Mouse (Mus musculus) right cerebral cortex, postnatal 14 days (tissue): Measurements from ENCODE around the gene Exo5.

Experiments
- DNase-seq: peaks from one replicate; pipeline ENCODE4 v3.0.0; 2022

Exo5 gene

DNA sequence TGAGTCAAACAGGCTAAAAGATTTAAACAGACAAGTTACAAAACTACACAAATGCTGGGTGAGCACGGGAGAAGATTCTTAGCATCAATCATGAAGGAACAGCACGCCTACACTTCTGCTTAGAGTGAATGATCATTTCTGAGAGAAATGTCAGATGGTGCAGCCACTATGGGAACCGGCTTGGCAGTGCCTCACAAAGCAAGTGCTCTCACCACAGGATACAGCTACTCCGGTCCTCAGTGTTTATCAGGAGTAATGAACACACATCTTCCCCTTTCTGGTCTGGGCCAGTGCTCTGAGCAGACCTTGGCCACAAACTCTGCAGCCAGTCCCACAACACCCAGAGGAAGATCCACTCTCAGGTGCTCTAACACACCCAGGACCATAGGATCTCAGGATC lies 20.3 kb downstream of the Exo5 start:
- no peak for DNase-seq

DNA sequence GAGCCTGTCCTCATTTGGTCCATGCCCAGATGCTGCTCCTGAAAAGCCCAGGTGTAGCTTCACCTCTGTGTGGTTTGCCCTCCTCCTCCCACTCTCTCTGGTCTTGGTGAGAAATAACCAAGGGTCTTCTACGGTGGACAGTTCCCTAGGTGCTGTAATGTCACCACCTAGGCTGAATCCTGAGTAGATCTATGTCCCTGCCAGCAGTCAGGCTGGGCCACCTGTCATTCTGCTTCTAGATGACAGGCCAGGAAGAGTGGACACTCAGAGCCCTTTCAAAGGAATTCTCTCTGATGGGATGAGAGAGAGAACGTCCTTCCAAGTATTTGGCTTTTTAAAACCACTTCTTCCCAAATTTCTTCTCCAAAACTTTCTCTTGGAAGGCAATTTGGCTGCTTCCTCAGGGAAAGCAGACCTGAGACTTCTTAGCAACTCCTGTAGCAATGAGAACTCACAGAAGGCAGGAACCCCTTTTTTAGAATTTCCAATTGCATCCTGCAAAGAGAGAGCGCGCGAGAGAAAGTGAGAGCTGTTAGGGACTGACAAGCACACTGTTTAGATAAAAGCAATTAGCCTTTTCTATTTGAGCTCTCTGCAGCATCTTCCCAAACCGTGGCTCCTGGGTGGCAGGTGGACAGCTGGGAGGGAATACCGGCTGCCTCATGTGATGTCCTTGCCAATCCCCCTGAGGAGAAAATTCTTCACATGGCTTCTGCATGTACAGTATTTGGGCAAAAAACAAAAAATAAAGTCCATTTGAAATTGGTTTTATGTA lies 28.8 kb downstream of the Exo5 start:
- no peak for DNase-seq

DNA sequence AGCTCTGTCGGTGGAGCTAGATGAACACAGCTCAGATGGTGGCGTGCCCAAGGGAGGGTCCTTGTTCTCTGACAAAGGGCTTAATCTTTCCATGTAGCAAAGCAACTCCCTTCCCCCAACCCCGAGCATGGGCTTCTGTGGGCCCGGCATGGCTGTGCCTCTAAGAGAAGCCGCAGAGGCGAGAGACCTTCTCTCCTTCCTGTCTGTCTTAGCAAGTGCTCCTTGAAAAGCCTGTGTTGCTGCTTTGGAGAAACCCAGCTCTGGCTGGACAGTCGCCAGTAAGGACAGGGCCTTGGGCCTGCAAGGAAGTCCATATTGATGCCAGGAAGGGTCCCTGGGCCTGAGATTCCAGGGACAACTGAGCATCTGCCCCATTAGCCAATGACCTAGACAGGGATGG lies 29.6 kb downstream of the Exo5 start:
- DNase-seq = no peak

DNA sequence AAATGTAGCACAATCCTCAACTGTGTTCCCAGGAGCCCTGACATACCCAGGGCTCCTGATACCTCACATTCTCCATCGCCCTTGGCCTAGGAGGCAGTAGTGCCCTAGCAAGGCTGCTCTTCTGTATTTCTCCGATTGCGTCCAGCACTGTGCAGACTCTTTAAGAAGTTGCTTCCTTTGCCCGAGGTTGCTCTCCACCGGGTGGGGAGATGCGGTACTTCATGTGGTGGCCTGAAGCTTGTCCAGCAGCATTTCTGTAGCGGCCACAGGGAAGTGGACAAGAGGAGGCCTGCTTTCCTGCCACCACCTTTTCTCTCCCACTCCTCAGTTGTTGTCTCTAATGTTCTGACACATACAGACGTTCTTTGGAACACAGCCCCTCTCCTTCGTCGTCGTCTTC lies 30.2 kb downstream of the Exo5 start:
- no peak for DNase-seq

DNA sequence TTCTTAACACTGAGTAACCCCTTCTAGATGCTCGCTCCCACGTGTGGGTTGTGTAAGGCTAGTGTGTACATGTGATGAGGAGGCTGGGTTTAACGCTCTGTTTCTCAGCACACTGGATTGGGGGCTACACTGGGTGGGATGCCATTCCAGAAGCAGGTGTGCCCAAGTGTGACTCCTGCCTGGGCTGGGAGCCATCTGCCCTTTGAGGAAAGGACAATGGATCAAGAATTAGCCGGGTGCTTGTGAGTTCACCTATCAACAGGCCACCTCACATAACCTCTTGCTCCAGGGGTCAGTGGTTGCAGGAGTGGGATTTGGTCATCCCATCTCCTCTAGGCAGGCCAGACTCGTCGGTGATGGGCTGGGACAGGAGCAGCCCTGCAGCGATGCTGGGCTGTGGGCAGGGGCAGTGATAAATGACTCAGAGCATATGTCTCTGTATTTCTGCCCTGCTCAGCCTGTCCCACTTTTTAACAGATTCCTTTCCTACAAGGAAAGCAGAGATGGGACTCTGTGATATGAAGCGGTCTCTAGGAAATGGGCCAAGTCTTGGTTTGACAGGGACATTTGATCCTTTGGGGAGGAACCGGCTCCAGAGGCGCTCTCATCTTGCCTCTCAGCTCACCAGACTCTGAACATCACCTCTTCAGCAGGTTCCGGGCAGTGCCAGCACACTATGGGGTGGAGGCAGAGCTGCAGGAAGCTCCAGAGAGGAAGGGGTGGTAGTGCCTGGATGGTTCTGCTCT lies 31.0 kb downstream of the Exo5 start:
- DNase-seq = no peak

DNA sequence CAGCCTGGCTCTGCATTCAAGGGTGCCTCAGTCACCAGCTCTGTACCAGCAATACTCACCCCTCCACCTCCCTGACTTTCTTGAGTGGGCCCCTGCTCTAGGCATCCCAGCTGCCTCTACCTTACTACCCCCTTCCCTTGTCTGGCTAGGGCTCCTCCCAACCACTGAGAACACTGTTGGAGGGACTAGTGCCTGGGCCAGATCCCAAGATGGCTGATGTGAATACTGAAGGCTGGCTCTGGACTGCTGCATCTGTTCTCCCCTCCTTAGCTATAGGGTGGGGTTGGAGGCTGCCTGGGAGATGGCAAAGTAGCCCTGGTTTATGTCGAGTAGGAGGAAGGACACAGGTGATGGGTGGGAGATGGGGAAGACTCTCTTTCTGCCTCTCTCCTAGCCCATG lies 32.3 kb downstream of the Exo5 start:
- DNase-seq = no peak

DNA sequence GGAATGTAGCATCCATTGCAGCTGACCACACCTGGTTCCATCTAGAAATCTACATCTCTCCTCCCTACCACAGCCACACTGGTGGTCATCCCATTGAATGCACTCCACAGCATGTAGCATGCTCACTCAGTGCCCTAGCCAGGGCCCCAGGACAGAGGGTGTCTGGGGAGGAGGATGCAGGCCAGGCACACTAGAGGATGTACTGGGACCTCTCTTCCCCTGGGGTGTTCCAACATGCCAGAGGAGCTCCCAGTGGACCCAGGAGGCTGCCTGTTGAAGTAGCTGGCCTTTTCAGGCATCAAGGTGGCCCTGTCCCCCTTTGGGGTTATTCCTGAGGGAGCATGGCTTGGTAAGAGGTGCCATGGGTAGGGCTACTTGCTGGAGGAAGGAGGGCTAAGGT lies 32.9 kb downstream of the Exo5 start:
- DNase-seq = no peak

DNA sequence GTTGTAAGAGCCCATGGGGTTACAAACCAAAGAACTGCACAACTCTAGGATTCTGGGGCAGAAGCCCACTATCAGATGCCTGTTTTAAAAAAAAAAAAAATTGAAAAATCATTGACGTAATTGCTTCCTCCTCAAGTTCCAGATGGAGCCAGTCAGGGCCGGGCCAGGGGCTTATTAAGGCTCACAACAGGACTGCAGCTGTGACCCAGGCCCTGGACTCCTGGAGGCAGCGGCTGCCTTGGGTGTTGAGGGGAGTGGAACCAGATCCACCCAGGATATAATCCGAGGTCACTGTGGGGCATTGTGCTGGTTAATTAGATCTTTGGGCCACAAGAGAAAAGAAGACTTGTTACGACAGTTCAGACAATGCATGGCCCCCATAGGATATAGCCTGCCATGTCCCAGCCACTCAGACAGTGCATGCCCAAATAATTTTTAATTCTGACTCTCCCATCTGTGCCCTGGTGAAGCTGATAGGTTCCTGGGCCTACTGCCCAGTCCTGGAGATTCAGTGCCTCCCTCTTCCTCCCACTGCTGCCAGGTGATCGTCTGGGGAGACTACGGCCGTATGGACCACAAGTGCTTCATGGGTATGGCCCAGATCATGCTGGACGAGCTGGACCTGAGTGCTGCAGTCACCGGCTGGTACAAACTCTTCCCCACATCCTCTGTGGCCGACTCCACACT lies 33.9 kb downstream of the Exo5 start:
- no peak for DNase-seq

DNA sequence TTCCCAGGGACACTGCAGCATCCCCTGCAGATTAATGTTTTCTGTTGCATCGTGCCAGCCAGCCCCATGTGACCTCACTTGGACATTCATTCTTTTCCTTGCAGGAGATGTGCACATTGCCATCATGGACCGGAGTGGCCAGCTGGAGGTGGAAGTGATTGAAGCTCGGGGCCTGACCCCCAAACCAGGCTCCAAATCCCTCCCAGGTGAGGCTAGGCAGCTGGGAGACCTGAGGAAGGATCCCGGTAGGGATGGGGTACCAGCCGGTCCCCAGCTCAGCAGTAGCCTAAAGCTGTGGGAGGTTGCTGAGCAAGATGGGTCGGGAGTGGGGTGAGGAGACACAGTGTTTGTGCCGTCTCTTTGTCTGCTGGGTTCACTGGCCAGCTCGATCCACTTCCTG lies 35.9 kb downstream of the Exo5 start:
- no peak for DNase-seq

DNA sequence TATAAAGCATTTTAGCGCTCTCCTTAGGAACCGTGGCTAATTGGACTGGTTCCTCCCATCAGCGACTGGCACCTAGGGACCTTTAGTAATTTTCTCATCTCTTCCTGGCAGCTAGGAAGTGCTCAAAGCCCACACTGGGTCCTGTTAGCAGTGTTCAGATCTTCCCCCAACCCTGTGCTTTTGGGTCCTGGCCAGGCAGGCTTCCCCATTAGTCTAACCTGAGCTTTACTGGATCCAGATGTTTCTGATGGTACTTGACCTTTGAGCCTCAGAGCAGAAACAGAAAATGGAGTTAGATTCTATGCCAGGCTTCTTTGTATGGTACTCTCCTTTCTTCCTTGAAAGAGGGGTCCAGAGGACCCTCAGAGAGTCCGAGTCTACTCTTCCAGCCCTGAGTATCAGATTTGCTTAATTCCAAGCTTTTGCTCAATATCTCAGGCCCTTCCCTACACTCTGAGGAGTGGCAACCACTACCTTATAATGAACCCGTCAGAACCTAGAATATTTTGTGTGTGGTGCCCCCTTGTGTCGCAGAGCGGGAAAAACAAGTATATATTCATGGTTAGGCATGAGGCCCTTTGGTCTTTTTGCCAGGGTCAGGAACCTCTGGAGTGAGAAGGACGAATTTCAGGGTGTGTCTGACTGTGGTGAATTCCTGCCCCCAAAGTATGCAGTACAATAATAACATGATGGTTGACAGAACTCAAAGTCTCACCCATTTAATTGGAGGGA lies 37.3 kb downstream of the Exo5 start:
- no peak for DNase-seq

DNA sequence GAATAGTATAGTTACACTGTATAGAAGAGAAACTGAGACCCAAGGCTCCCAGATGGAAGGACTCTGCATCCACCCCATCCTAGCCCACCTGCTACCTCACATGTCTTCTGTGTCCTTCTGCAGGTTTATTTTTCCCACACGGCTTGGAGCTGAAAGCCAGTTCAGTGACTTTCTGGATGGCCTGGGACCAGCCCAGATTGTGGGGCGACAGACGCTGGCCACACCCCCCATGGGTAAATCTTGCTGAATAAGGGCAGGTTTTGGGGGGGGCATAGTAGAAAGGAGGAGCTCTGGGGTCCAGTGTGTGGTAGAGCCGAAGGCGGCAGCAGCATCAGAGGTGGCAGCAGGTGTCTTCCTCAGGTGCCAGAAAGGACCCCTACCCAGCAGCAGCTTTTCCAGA lies 38.0 kb downstream of the Exo5 start:
- no peak for DNase-seq

DNA sequence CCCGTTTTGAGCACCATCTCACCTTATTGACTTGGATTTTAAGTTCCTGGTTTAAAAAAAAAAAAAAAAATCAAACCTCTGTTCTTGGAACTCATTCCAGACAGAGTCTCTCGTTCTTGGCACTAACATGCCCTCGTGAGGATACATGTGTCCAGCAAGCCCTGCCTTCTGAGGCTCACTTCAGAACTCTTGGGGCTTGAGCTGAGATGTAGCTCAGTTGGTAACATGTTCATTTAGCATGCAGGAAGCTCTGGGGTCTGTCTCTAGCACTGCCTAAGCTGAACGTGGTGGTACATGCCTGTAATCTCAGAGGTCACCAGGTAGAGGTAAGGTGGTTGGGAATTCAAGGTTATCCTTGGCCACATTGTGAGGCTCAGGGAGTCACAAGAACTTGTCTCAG lies 38.7 kb downstream of the Exo5 start:
- DNase-seq = no peak

DNA sequence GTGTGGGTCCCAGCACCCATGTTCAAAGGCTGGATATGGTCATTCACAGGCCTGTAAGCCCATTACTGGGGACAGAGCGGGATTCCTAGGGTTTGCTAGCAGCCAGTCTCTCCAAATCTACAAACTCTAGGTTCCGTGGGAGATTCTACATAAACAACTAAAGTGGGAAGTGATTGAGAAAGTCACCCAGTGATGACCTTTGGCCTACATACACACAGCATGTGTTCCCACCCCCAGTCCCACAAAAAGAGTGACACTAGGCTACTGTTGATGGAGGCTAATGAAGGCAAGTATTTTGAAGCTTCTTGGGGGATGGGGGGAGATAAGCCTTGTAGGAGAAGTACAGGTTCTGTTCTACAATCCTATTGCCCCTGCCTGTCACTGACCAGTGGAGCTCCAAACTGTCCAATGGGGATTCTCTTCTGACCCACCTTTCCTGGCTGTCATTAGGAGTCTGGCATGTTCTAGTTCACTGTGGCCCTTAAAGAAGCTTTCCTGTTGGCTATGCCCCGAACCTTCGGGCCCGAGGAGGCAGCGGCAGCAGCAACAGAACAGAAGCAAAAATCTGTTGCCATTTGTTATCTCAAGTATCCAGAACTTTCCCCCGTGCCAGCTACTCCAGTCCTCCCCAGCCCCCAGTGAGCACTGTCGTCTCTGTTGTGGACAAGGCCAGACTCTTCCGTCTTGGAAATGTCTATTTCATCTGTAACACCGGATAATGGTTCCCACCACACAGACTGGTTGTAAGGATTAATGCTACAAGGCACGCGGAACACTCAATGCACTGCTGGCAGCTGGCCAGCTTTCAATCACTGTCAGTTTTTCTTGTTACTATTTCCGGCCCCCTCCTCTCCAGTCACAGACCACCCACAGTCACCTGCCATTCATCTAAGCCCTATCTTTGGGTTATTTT lies 39.4 kb downstream of the Exo5 start:
- no peak for DNase-seq

DNA sequence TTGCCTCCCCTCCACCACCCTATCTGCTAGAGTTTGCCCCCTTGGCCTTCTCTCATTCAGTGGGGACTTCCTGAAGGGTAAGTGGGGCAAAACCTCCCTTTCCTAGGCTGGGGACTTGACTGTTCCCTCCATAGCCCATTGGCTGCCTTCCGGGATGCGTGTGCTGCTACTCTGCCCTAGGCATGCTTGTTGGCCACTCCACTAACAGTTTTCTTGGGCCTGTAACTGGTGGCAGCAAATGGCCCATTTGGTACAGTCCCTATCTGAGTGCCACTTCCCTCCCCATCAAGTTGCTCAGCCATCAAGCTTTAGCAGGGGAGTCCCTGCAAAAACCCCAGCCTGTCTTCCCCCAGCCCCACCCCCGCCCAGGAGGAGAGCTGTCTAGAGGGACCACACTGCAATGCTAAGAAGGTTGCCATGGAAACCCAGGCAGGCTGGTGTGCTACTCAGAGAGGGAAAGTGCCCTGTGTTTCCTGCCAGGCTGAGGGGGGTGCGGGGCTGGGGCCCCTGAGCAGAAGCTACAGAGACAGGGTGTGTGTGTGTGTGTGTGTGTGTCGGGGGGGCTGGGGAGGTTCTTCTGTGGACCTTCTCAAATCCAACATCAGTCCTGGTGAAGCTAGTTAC lies 42.7 kb downstream of the Exo5 start:
- peak; percentile 64 for DNase-seq

DNA sequence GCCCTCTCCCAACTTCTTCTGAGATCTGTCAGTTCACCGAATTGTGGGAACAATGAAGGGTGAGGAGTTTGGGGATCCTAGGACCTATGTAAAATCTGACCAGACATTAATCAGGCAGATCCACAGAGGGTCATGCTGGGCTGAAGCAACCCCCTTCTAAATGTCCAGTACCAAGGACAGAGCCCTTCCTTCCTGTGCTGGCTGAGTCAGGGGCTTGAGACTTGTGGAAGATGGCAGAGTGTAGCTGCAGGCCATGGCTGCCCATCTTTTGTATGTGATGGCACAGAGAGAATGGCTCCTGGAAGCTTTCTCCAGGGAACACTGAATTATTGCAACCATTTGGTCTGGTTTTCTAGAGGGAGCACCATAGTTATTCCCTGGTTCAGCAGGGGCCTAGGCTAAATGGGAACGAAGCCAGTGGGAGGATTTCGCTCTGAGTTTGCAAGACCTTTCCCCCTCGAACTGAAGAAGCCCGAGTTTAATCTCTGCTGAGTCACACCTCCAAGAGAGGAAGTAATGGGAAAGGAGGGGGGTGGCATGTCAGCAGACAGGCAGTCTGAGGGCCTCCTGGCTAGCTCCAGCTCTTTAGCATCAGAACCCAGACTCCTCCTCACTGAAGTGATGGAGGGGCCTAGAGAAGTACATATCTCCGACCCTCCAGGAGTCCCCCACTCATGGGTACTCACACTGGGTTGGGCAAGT lies 43.9 kb downstream of the Exo5 start:
- DNase-seq = no peak

DNA sequence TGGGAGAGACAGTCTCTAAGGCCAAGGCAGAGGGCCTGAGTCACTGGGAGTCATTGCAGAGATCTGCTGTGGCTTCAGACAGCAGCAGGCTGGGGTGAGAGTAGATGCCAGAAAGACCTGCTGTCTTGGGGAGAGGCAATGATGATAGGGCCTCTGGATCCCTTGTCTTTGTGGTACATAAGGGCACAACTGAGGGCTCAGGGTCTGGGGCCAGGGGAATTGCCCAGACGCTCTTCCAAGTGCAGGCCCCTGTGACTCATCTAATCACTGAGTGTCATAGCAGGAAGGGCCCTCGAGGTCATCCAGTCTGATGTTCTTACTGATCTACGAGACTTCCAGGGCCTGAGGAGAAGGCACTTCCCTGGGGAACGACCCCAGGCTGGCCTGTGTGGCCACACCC lies 45.4 kb downstream of the Exo5 start:
- no peak for DNase-seq

DNA sequence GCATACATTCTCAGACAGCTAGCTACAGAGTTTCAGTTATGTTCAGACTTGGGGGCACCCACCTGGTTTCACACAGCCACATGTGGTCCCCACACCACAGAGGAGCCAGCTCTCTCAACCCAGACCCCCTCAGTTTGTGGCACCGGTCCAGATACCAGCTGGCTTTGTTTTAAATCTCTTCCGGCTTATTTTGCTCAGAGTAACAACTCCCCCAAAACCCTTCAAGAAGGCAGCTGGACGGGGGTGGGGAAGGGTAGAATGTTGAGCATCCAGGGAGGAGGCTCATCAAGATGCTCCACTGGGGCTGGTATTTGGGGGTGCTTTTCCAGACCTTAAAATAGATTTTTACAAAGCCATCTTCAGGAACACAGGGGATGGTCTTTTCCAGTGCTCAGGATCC lies 46.1 kb downstream of the Exo5 start:
- DNase-seq = peak; percentile 66

DNA sequence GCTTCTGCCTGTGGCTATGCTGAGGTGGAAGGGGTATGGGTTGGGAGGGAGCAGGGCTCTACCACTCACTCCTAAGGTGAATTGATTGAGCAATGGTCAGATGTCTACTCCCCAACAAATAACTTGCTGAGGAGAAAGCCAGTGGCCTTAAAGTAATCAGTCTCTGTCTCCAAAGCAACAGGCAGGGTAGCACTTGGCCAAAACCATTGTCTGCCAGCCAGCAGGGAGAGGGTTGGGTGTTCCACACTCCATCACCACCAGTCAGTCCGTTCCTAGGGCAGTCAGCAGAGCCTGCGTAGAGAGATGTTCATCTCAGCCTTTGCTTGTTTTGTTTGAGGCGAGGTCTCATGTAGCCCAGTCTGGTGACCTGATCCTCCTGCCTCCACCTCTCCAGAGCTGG lies 48.9 kb downstream of the Exo5 start:
- no peak for DNase-seq
